Mouse (Mus musculus) cortical plate, adult 2 months (tissue): ENCODE data around the gene Gm3164. TPM values are rescaled to one million over a fixed set of nuclear protein-coding genes. Genes with fewer than 3 reads are reported as not detected.
"Not testable (repeated sequence)": the region's sequence is repeated elsewhere in the genome, so short reads cannot be mapped to it uniquely, and the experiment has no call there.

ENCODE experiments used
- H3K27ac ChIP-seq: fragments of 200-500 bp; 2 replicates; pipeline ENCODE4 v1.5.1; 2012; ENCODE audit warnings: low read length, control low read depth, inconsistent platforms; ENCODE audit not compliant: insufficient read depth
- H3K4me1 ChIP-seq: fragments of 200-500 bp; 2 replicates; pipeline ENCODE4 v1.6.1; 2011; ENCODE audit warnings: low read length; ENCODE audit not compliant: control insufficient read depth, insufficient read depth
- H3K4me3 ChIP-seq: fragments of 200-500 bp; 2 replicates; pipeline ENCODE4 v1.5.1; 2011; ENCODE audit warnings: mild to moderate bottlenecking, low read length, control low read depth; ENCODE audit not compliant: insufficient read depth
- polyA plus RNA-seq: library from polyadenylated mRNA; depleted of rRNA; stranded (reverse); fragments of >200 nt; gene quantifications from 2 replicates; pipeline ENCODE4 v1.2.3, GENCODE M21; 2012; rRNA removed

Gene Gm3164
- 0.34 and 0.40 TPM in 2 replicates for polyA plus RNA-seq

DNA sequence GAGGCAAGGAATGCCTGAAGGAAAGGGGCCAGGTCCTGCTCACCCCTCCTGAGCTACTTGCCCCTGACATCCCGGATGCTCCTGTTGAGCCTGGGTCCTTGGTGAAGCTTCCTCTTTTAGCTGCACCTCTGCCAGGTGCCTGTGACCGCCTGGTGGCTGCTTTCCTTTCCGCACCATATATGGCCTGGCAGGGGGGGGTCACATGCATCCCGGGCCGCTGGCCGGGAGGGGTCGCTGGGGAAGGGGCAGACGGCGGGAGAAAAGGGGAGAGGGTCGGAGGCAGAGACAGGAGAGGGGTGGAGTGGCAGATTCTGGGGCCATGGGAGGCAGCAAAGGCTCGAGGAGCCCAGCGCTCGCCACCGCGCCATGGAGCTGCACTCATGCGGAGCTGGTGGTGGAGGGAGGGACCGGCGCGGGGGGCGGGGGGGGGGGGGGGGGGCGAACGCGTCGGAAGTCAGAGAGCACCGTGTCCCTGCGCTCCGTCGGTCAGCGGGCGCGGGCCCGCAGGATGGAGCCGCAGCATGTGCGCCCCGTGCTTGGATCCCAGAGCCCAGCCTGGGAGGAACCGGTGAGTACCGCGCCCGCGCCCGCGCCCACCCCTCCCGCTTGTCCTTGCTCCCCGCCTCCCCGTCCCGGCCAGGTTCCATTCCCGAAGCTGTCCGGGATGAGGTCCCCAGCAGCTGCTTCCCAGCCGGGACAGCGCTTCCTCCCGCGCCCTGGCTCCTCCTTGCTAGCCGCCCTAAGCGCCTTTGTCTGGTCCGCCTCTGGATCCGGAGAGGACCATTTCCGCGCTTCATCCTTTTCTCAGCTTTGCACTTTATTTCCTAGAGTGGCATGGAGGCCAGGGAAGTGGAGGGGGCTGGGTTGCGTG is at the start of gene Gm3164:
TSS of gene Gm3164 (plus strand) at position 484 of the 871 bp plus-strand sequence.
- H3K27ac ChIP-seq, H3K4me3 ChIP-seq, H3K4me1 ChIP-seq: not testable (repeated sequence)

DNA sequence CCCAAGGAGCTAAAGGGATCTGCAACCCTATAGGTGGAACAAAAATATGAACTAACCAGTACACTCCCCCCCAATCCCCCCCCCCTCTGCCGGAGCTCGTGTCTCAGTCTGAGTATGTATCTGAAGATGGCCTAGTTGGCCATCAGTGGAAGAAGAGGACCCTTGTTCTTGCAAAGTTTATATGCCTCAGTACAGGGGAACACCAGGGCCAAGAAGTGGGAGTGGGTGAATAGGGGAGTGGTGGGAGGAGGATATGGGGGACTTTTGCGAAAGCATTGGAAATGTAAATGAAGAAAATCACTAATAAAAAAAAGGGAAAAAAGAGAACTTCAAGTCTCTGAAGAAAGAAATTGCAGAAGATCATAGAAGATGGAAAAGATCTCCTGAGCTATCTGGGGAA is 46.3 kb upstream of the Gm3164 start:
- not testable (repeated sequence) for H3K4me1 ChIP-seq, H3K4me3 ChIP-seq, H3K27ac ChIP-seq

DNA sequence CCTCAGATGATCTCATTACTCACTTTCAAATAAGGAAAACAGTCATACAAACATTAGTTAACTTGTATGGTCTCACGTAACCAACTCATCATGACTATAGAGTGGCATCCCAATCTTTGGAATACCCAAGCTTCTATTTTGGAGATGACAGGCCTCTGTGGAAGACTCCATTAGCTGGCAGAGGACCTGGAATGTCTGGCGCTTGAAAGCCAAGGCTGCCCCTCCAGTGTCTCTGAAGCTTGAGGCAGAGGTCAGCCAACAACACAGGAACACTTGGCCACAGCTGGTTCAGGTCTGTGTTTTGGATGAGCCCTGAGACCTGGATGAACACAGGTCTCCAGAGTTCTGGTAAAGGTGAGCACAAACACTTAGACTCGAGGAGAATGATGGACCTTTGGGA is 45.6 kb upstream of the Gm3164 start:
- not testable (repeated sequence) for H3K4me1 ChIP-seq, H3K27ac ChIP-seq, H3K4me3 ChIP-seq

DNA sequence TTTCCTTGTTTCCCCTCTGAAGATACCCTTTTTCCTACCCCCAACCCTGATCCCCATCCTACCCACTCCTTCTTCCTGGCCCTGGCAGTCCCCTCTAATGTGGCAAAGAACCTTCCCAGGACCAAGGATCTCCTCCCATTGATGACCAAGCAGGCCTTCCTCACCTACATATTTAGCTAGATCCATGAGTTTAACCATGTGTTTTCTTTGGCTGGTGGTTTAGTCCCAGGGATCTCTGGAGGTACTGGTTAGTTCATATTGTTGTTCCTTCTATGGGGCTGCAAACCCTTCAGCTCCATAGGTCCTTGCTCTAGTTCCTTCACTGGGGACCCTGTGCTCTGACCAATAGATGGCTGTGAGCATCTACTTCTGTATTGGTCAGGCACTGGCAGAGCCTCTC is 37.4 kb upstream of the Gm3164 start:
- H3K27ac ChIP-seq, H3K4me3 ChIP-seq, H3K4me1 ChIP-seq: not testable (repeated sequence)

DNA sequence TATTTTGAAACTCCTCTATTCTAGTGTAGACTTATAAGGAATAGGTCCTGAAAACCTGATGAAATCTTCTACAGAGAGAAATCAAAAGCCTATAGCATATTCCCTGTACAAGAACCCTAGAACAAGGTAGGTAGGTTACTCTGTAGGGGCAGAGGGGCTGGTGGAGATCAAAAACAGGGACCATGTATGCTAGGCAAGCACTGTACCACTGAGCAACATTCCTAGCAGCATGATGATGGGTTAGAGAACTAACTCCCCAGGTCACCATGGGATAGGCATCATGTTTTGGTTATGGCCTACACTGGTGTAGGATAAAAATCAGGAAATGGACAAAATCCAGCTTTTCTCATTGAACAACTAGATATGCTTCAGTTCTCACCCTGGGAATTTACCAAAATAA is 29.6 kb upstream of the Gm3164 start:
- H3K4me3 ChIP-seq, H3K27ac ChIP-seq, H3K4me1 ChIP-seq: not testable (repeated sequence)

DNA sequence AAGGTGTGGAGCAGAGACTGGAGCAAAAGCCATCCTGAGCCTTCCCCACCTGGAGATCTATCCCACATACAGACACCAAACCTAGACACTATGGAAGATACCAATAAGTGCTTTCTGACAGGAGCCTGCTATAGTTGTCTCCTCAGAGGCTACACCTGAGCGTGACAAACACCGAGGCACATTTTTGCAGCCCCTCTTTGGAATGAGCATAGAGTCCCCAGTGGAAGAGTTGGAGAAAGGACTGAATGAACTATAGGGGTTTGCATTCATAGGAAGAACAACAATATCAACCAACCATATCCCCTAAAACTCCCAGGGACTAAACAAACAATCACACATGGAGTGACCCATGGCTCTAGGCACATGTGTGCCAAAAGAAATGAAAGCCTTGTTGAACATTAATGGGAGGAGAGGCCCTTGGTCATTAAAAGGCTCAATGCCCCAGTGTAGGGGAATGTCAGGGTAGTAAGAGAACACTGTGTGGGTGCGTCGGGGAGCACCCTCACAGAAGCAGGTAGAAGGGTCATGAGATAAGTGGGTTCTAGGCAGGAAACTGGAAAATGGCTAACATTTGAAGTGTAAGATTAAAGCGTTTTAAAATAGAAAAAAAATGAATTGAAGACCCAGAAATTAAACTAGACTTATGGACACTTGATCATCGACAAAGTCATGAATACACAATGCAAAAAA is 22.3 kb upstream of the Gm3164 start:
- H3K4me1 ChIP-seq, H3K27ac ChIP-seq, H3K4me3 ChIP-seq: not testable (repeated sequence)

DNA sequence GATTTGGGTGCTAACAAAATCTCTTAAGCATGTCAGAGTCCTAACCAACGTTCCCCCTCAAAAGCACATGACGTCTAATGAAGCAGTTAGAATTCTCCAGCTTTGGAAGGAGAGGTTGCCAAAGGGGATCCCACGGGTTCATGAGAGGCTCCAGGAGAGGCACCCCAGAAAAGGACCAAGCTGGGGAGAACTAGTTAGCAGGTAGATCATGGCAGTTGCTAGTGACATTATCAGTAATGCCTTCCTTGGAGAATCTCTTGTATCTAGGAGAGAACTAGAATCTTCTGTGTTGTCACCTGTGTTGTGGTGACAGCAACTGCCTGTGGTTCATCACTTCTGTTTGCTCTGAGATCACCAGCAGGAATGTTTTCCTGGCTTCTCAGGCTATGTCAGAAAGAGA is 18.0 kb upstream of the Gm3164 start, which contains the start of gene Gm3159:
TSS of gene Gm3159 (plus strand) at position 301 of the 400 bp plus-strand sequence.
- H3K4me3 ChIP-seq, H3K27ac ChIP-seq, H3K4me1 ChIP-seq: not testable (repeated sequence)

DNA sequence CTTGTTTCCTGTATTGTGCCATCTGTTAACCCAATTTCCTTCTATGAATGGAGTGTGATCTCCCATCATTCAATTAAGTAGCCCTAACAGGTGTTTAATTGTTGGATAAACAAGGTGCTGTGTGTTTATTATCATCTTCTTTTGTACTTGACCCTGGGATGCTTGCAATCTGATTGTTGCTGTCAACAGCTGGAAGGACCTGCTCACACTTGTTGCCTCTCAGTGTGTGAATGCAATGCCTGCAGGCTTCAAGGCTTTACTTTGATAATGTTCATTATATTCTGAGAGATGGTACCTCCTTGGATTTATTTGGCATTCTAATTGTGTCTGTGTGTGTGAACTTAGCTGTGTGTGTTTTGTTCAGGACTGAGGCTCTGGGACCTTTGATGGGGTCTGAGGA is 16.6 kb upstream of the Gm3164 start:
- H3K4me3 ChIP-seq, H3K4me1 ChIP-seq, H3K27ac ChIP-seq: not testable (repeated sequence)

DNA sequence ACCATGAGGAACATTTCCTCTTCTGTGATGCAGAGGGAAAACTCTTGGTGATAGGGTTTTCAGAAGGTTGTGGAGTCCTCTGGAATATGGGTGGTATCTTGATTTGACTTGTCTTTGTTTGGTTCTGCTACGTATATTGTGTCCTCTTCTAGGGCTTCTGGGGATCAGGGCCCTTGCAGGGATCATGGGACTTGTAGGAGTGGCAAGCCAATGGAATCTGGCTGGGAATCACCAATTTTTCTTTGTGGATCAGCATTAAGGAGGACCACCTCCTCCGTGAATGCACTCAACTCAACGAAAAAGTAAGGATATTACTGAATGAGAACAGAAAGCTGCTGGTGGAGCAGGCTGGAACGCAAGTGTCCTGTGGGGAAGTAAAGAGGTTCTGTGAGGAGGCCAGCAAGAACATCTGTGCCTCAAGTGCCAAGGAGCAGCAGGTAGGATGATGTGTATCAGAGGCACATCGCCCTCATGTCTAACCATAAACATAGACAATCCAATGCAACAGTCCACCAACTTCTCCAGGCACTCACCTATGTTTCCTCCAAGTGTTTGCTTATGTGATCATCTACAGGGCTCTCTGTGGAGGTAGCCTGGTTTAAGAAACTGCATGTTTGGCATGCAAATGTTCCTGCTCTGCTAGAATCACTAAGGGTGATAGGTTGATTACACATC is 15.0 kb upstream of the Gm3164 start:
- not testable (repeated sequence) for H3K27ac ChIP-seq, H3K4me3 ChIP-seq, H3K4me1 ChIP-seq

DNA sequence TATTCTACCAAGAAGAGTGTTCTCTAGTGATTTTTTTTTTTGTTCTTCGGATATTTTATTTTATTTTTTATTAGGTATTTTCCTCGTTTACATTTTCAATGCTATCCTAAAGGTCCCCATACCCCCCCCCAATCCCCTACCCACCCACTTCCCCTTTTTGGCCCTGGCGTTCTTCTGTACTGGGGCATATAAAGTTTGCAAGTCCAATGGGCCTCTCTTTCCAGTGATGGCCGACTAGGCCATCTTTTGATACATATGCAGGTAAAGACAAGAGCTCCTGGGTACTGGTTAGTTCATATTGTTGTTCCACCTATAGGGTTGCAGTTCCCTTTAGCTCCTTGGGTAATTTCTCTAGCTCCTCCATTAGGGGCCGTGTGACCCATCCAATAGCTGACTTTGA is 14.0 kb upstream of the Gm3164 start:
- H3K4me3 ChIP-seq, H3K27ac ChIP-seq, H3K4me1 ChIP-seq: not testable (repeated sequence)

DNA sequence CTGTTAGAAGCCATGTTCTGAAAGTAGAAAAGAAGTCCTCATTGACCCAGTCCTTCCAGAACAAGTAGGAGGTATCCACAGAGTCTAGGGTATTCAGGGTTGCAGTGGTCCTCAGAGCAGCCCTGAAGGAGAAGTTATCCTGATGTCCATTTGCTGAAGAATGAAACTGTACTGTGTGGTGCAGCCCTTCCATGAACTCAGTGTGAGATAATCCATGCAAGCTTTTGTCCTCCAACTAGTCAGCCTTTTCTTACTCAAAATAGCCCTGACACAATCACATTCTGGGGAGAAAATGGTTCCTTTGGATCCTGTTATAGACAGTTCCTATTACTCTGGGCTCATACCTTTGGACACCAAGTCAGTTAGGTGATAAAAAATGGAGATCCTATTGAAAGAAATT is 11.4 kb upstream of the Gm3164 start:
- not testable (repeated sequence) for H3K4me3 ChIP-seq, H3K4me1 ChIP-seq, H3K27ac ChIP-seq

DNA sequence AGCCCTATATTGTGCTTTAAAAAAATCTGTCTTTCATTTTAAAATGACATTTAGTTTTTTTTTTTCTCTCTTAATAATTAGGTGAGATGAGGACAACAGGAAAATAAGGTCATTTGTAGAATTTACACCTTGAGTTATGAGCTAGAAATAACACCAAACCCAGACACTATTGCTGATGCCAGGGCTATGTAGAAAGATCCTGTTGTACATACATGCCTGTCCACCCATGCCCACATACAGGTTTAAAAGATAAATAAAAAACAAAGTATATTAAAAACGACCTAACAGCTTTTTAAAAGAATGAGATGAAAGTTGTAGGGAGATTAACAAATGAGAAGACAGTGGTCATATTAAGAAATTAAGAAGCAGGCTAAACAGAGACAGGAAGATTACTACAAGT is 5.3 kb upstream of the Gm3164 start:
- H3K4me3 ChIP-seq, H3K4me1 ChIP-seq, H3K27ac ChIP-seq: not testable (repeated sequence)

DNA sequence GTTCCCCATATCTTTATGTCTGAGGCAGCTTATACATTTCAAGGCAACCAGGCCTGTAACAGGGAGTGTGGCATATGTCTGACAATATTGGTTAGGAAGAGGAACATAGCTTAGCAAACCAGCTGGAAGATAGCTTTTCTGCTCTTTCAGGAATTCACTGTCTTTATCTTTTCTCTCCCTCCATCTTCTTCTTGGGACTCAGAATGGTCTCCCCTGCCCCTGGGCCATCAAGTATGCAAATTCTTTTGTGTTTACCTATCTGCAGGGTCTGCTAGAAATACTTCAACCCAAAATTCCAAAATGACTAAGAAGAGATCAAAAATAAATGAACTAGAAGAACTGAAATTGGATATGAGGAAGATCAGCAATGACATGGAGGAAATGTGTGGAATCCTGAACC is 15.4 kb downstream of the Gm3164 start, which contains the start of gene Gm3173:
TSS of gene Gm3173 (plus strand) at position 301 of the 400 bp plus-strand sequence.
- not testable (repeated sequence) for H3K4me1 ChIP-seq, H3K4me3 ChIP-seq, H3K27ac ChIP-seq

DNA sequence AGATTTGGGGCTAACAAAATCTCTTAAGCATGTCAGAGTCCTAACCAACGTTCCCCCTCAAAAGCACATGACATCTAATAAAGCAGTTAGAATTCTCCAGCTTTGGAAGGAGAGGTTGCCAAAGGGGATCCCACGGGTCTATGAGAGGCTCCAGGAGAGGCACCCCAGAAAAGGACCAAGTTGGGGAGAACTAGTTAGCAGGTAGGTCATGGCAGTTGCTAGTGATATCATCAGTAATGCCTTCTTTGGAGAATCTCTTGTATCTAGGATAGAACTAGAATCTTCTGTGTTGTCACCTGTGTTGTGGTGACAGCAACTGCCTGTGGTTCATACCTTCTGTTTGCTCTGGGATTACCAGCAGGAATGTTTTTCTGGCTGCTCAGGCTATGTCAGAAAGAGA is 66.2 kb downstream of the Gm3164 start, which contains the start of gene Gm3182:
TSS of gene Gm3182 (plus strand) at position 301 of the 400 bp plus-strand sequence.
- H3K4me1 ChIP-seq, H3K27ac ChIP-seq, H3K4me3 ChIP-seq: not testable (repeated sequence)
